Mouse (Mus musculus): ENCODE results near the gene Abce1. TPM values are rescaled to one million over a fixed set of nuclear protein-coding genes. Genes with fewer than 3 reads are reported as not detected.

The Abce1 gene
- polyA plus RNA-seq (2014; fragmentation: Nextera tagmentation; extraction: Ambion mirVana) = 67.7 and 67.8 TPM in 2 replicates

- Histone ChIP-seq H3K4me2 (ENCODE audit: low read length) (peak within 1 kb of the TSS; percentile 87), H3K4me3 (ENCODE audit: control insufficient read depth in 1 of 2, insufficient read depth in 1 of 2, low read depth in 1 of 2, low read length in 2 of 2) (peak within 1 kb of the TSS; percentile 86 to 96), H3K9me3 (ENCODE audit: control insufficient read depth, low read length) (no peaks in the 10 kb centered on the region), H3K27ac (replicated peaks in 1 of 2; ENCODE audit: control insufficient read depth in 1 of 2, insufficient read depth in 1 of 2, low read depth in 2 of 2, low read length in 2 of 2) (peak within 1 kb of the TSS; percentile 84 to 85), H3K36me3 (ENCODE audit: control insufficient read depth, insufficient read depth, low read length) (peaks cover 29% of the 10 kb centered on the region), H3K9ac (ENCODE audit: low read length) (peak within 1 kb of the TSS; percentile 92), H3K27me3 (ENCODE audit: control insufficient read depth, insufficient read depth, low read length) (no peaks in the 10 kb centered on the region), H3K4me1 (ENCODE audit: control insufficient read depth in 2 of 2, insufficient read depth in 2 of 2, low read length in 2 of 2) (peaks cover 0 to 7% of the 10 kb centered on the region in 2 experiments; a peak in 2 of 4 replicates)
- peak; percentile 96 for ATAC-seq (ENCODE audit: insufficient number of reproducible peaks, insufficient read depth, low FRiP score, low read depth)
- WGBS = 0% methylated on average over 73 of the region's 73 CpGs
Observed at GRCm38 (mm10) chr8:79711064-79711961, at the start of gene Abce1, which contains the start of gene Anapc10. Abce1 (minus strand) TSS chr8:79711740. Anapc10 (plus strand) TSS chr8:79711820.

DNA sequence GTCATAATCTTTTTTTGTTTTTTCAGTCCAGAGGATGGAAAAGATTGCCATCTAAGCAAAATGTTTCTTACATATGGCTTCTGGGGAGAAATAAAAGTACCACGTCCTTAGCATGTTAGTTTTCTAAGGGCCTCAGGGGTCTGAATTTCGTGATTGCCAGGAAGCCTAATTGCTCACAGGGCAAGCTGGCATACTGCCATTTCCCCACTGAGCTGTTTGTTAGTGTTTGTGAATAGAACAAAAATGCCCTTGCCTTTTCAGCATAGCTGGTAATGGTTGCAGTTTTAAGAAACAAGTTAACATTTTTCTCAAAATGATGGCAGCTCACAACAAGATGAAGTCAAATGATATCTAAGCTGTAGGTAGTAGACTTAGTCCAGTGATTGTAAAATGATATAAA lies 38.8 kb upstream of the Abce1 start:
- Histone ChIP-seq H3K36me3 (ENCODE audit: control insufficient read depth, insufficient read depth, low read length) (peaks cover 11% of the 10 kb centered on the region; the same call in 1 of the 2 replicates), H3K4me3 (ENCODE audit: control insufficient read depth in 1 of 2, insufficient read depth in 1 of 2, low read depth in 1 of 2, low read length in 2 of 2) (no peak overlapping the region), H3K4me1 (ENCODE audit: control insufficient read depth in 2 of 2, insufficient read depth in 2 of 2, low read length in 2 of 2) (0 out of 4 replicates have a peak, but pooled peaks cover 0 to 3% of the 10 kb centered on the region in 2 experiments), H3K9me3 (ENCODE audit: control insufficient read depth, low read length) (no peaks in the 10 kb centered on the region), H3K27ac (replicated peaks in 1 of 2; ENCODE audit: control insufficient read depth in 1 of 2, insufficient read depth in 1 of 2, low read depth in 2 of 2, low read length in 2 of 2) (no peak overlapping the region), H3K27me3 (ENCODE audit: control insufficient read depth, insufficient read depth, low read length) (no peaks in the 10 kb centered on the region), H3K9ac (ENCODE audit: low read length) (no peak overlapping the region), H3K4me2 (ENCODE audit: low read length) (no peak overlapping the region)
- ATAC-seq (ENCODE audit: insufficient number of reproducible peaks, insufficient read depth, low FRiP score, low read depth) = no peak
- WGBS = 50% methylated on average over 2 of the region's 2 CpGs

- Histone ChIP-seq H3K4me2 (ENCODE audit: low read length) (no peak overlapping the region), H3K4me3 (ENCODE audit: control insufficient read depth in 1 of 2, insufficient read depth in 1 of 2, low read depth in 1 of 2, low read length in 2 of 2) (no peak overlapping the region), H3K27me3 (ENCODE audit: control insufficient read depth, insufficient read depth, low read length) (no peaks in the 10 kb centered on the region), H3K9ac (ENCODE audit: low read length) (no peak overlapping the region), H3K4me1 (ENCODE audit: control insufficient read depth in 2 of 2, insufficient read depth in 2 of 2, low read length in 2 of 2) (0 out of 4 replicates have a peak, but pooled peaks cover 0 to 3% of the 10 kb centered on the region in 2 experiments), H3K27ac (replicated peaks in 1 of 2; ENCODE audit: control insufficient read depth in 1 of 2, insufficient read depth in 1 of 2, low read depth in 2 of 2, low read length in 2 of 2) (no peak overlapping the region), H3K36me3 (ENCODE audit: control insufficient read depth, insufficient read depth, low read length) (peaks cover 12% of the 10 kb centered on the region; the same call in 1 of the 2 replicates), H3K9me3 (ENCODE audit: control insufficient read depth, low read length) (no peaks in the 10 kb centered on the region)
- ATAC-seq (ENCODE audit: insufficient number of reproducible peaks, insufficient read depth, low FRiP score, low read depth) = no peak
- 76% methylated on average over 4 of the region's 4 CpGs for WGBS
Observed at GRCm38 (mm10) chr8:79748591-79748990, 37.1 kb upstream of the Abce1 start.

DNA sequence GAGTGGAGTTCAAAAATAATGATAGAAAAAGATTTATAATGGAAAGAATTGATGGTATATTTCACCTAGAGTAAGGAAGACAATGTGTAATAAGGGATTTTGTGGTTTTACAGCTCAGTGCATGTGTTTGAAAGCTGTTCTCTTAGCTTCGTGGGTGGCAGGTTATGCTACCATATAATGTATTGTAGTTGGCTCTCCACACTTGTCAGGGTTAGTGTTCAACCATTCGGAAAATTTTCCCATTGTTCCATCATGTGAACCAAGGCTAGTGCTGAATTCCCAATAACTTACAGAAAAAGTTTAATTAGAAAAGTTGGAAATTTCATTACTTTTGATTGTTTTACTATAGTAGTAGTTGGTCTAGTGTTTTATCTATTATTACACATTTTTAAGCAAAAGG lies 36.6 kb upstream of the Abce1 start:
- Histone ChIP-seq H3K4me2 (ENCODE audit: low read length) (no peak overlapping the region), H3K9me3 (ENCODE audit: control insufficient read depth, low read length) (no peaks in the 10 kb centered on the region), H3K4me1 (ENCODE audit: control insufficient read depth in 2 of 2, insufficient read depth in 2 of 2, low read length in 2 of 2) (0 out of 4 replicates have a peak, but pooled peaks cover 0 to 3% of the 10 kb centered on the region in 2 experiments), H3K27ac (replicated peaks in 1 of 2; ENCODE audit: control insufficient read depth in 1 of 2, insufficient read depth in 1 of 2, low read depth in 2 of 2, low read length in 2 of 2) (no peak overlapping the region), H3K4me3 (ENCODE audit: control insufficient read depth in 1 of 2, insufficient read depth in 1 of 2, low read depth in 1 of 2, low read length in 2 of 2) (no peak overlapping the region), H3K27me3 (ENCODE audit: control insufficient read depth, insufficient read depth, low read length) (no peaks in the 10 kb centered on the region), H3K9ac (ENCODE audit: low read length) (no peak overlapping the region), H3K36me3 (ENCODE audit: control insufficient read depth, insufficient read depth, low read length) (peaks cover 12% of the 10 kb centered on the region; the same call in 1 of the 2 replicates)
- 82% methylated on average over 2 of the region's 2 CpGs for WGBS
- ATAC-seq (ENCODE audit: insufficient number of reproducible peaks, insufficient read depth, low FRiP score, low read depth) = no peak

DNA sequence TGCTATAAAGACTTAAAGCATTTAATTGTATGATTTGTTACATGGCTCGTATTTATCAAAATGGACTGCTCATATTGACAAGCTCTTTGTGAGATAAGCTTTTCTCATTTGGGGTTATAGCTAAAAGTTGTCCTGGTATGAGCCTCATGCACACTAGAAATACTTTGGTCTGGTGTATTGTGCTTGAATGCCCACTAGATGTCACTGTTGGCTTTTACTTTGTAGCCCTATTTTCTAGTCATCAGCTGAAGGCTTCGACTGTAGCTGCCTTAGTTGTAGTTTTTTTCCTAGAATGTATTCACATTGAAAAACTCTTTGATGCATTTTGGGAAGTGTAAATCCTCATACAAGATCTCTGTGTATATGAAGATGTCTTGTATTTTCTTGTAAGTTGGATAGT lies 22.8 kb upstream of the Abce1 start:
- no peak overlapping the region for H3K4me3 ChIP-seq (ENCODE audit: control insufficient read depth in 1 of 2, insufficient read depth in 1 of 2, low read depth in 1 of 2, low read length in 2 of 2)
- peaks cover 12% of the 10 kb centered on the region; the same call in 1 of the 2 replicates for H3K36me3 ChIP-seq (ENCODE audit: control insufficient read depth, insufficient read depth, low read length)
- H3K9me3 ChIP-seq (ENCODE audit: control insufficient read depth, low read length) = no peaks in the 10 kb centered on the region
- no peaks in the 10 kb centered on the region for H3K27me3 ChIP-seq (ENCODE audit: control insufficient read depth, insufficient read depth, low read length)
- no peak overlapping the region for H3K4me2 ChIP-seq (ENCODE audit: low read length)
- no peaks in the 10 kb centered on the region for H3K4me1 ChIP-seq (ENCODE audit: control insufficient read depth in 2 of 2, insufficient read depth in 2 of 2, low read length in 2 of 2)
- WGBS = 12% methylated on average over 2 of the region's 2 CpGs
- H3K9ac ChIP-seq (ENCODE audit: low read length) = no peak overlapping the region
- ATAC-seq (ENCODE audit: insufficient number of reproducible peaks, insufficient read depth, low FRiP score, low read depth) = no peak
- H3K27ac ChIP-seq (replicated peaks in 1 of 2; ENCODE audit: control insufficient read depth in 1 of 2, insufficient read depth in 1 of 2, low read depth in 2 of 2, low read length in 2 of 2) = no peak overlapping the region

DNA sequence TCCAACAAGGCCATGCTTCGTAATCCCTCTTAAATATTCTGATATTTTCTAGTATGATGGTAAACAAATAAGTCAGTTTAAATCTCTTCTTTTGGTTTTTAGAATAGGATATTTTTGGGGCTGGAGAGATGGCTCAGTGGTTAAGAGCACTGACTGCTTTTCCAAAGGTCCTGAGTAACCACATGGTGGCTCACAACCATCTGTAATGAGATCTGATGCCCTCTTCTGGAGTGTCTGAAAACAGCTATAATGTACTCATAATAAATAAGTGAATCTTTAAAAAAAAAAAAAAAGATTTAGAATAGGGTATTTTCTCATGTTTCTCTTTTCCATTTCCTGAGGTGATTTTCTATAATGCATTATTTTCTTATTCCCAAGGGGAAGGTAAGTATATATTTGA lies 16.4 kb upstream of the Abce1 start:
- Histone ChIP-seq H3K27ac (replicated peaks in 1 of 2; ENCODE audit: control insufficient read depth in 1 of 2, insufficient read depth in 1 of 2, low read depth in 2 of 2, low read length in 2 of 2) (no peak overlapping the region), H3K4me1 (ENCODE audit: control insufficient read depth in 2 of 2, insufficient read depth in 2 of 2, low read length in 2 of 2) (no peaks in the 10 kb centered on the region), H3K4me2 (ENCODE audit: low read length) (no peak overlapping the region), H3K4me3 (ENCODE audit: control insufficient read depth in 1 of 2, insufficient read depth in 1 of 2, low read depth in 1 of 2, low read length in 2 of 2) (no peak overlapping the region), H3K9me3 (ENCODE audit: control insufficient read depth, low read length) (no peaks in the 10 kb centered on the region), H3K27me3 (ENCODE audit: control insufficient read depth, insufficient read depth, low read length) (no peaks in the 10 kb centered on the region), H3K36me3 (ENCODE audit: control insufficient read depth, insufficient read depth, low read length) (peaks cover 23% of the 10 kb centered on the region), H3K9ac (ENCODE audit: low read length) (no peak overlapping the region)
- ATAC-seq (ENCODE audit: insufficient number of reproducible peaks, insufficient read depth, low FRiP score, low read depth) = no peak
- 89% methylated on average over 1 of the region's 1 CpGs for WGBS

- Histone ChIP-seq H3K9ac (ENCODE audit: low read length) (no peak overlapping the region), H3K36me3 (ENCODE audit: control insufficient read depth, insufficient read depth, low read length) (peaks cover 45% of the 10 kb centered on the region), H3K27ac (replicated peaks in 1 of 2; ENCODE audit: control insufficient read depth in 1 of 2, insufficient read depth in 1 of 2, low read depth in 2 of 2, low read length in 2 of 2) (no peak overlapping the region), H3K27me3 (ENCODE audit: control insufficient read depth, insufficient read depth, low read length) (no peaks in the 10 kb centered on the region), H3K4me2 (ENCODE audit: low read length) (no peak overlapping the region), H3K4me3 (ENCODE audit: control insufficient read depth in 1 of 2, insufficient read depth in 1 of 2, low read depth in 1 of 2, low read length in 2 of 2) (no peak overlapping the region), H3K9me3 (ENCODE audit: control insufficient read depth, low read length) (no peaks in the 10 kb centered on the region), H3K4me1 (ENCODE audit: control insufficient read depth in 2 of 2, insufficient read depth in 2 of 2, low read length in 2 of 2) (no peaks in the 10 kb centered on the region)
- 63% methylated on average over 3 of the region's 3 CpGs for WGBS
- no peak for ATAC-seq (ENCODE audit: insufficient number of reproducible peaks, insufficient read depth, low FRiP score, low read depth)
Observed at GRCm38 (mm10) chr8:79724589-79724988, 13.0 kb upstream of the Abce1 start.
